Mouse (Mus musculus) intestine, postnatal 0 days (tissue): ENCODE data around the gene Tbc1d10a. TPM values are rescaled to one million over a fixed set of nuclear protein-coding genes. Genes with fewer than 3 reads are reported as not detected.

Experiments used
- ATAC-seq: fragments of 200-750 bp; cut with Nextera tagmentation; 2 replicates; pipeline ENCODE4 v1.8.0; 2017; ENCODE audit warnings: mild to moderate bottlenecking, moderate TSS enrichment, moderate library complexity
- H3K27ac ChIP-seq: fragments of 300-500 bp; sonication (generic); 2 replicates; pipeline ENCODE4 v1.5.1; 2014; ENCODE audit warnings: mild to moderate bottlenecking, low read depth, low read length, moderate library complexity
- H3K27me3 ChIP-seq: fragments of 300-500 bp; sonication (generic); replicated peaks from 2 replicates; pipeline ENCODE4 v1.6.1; 2014; ENCODE audit warnings: low read length, mixed read lengths; ENCODE audit not compliant: control insufficient read depth, insufficient read depth
- H3K36me3 ChIP-seq: fragments of 300-500 bp; sonication (generic); 2 replicates; pipeline ENCODE4 v1.6.1; 2014; ENCODE audit warnings: mild to moderate bottlenecking, moderate library complexity; ENCODE audit not compliant: control insufficient read depth, insufficient read depth
- H3K4me1 ChIP-seq: fragments of 300-500 bp; sonication (generic); replicated peaks from 2 replicates; pipeline ENCODE4 v1.6.1; 2014; ENCODE audit warnings: antibody characterized with exemption, low read length, mixed read lengths; ENCODE audit not compliant: control insufficient read depth, insufficient read depth
- H3K4me2 ChIP-seq: fragments of 300-500 bp; sonication (generic); replicated peaks from 2 replicates; pipeline ENCODE4 v1.6.1; 2014; ENCODE audit warnings: low read depth, mild to moderate bottlenecking, moderate library complexity
- H3K4me3 ChIP-seq: fragments of 300-500 bp; sonication (generic); 2 replicates; pipeline ENCODE4 v1.5.1; 2014; ENCODE audit warnings: low read depth, low read length
- H3K9ac ChIP-seq: fragments of 300-500 bp; sonication (generic); 2 replicates; pipeline ENCODE4 v1.6.1; 2014; ENCODE audit warnings: mild to moderate bottlenecking, low read depth, low read length
- H3K9me3 ChIP-seq: fragments of 300-500 bp; sonication (generic); 2 replicates; pipeline ENCODE4 v1.6.1; 2016; ENCODE audit warnings: mixed run types; ENCODE audit not compliant: control insufficient read depth
- CTCF ChIP-seq: sonication (generic); IDR thresholded peaks from 2 replicates; pipeline ENCODE4 v1.5.1; 2016; ENCODE audit warnings: low read depth, mild to moderate bottlenecking, control low read depth, antibody characterized with exemption, moderate library complexity
- WGBS: fragments of 180-500 bp; shearing (Covaris S2); extraction: QIAGEN DNeasy Blood & Tissue Kit; methylation state at CpG from one replicate; pipeline ENCODE4 v1.1.7; 2014; 5-methylcytosine and 5-hydroxymethylcytosine counted together
- polyA plus RNA-seq: library from polyadenylated mRNA; unstranded; fragments of >200 nt; fragmentation: Nextera tagmentation; extraction: Ambion mirVana; gene quantifications from 2 replicates; pipeline ENCODE4 v1.2.1, GENCODE M21; 2015

Gene Tbc1d10a
- 37.2 and 40.8 TPM in 2 replicates for polyA plus RNA-seq

DNA sequence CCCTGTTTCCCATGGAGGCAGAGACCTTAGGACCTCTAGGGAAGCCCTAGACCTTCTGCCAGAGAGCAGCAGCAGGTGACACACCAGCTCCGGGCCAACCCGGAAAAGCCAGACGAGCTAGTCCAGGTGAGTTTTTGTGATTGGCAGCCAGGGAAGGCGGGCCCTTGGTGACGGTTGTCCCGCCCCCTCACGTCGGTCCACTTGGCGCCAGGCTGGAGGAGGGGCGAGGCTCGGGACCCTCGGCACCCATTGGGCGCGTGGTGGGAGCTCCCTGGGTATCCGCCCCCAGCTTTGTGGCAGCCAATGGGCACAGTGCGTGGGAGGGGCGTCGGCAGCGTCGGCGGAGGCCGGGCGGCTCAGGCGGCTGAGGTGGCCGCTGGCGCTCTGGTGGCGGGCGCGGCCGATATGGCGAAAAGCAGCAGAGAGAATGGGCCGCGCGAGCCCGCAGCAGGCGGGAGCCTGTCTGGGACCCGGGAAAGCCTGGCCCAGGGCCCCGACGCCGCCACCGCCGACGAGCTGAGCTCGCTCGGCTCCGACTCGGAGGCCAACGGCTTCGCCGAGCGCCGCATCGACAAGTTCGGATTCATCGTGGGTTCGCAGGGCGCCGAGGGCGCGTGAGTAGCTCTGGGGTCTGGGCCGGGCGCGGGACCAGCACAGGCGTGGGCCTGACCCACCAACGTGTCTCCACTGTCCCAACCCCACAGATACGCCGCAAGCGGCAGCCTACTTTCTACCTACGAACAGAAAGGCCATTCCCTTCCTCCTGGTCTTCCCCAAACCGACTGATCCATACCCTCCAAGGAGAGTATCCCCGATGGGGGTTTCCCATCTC lies at the start of gene Tbc1d10a:
Gene Tbc1d10a (plus strand): TSS at position 304 of the 832 bp plus-strand sequence.
- H3K36me3 ChIP-seq, result no peaks in the 10 kb centered on the region; the same call in 1 of the 2 replicates
- no peaks in the 10 kb centered on the region for H3K27me3 ChIP-seq
- 0 out of 2 replicates have a peak, but pooled peaks have one; percentile 8 for TF ChIP-seq CTCF
- peak; percentile 99 for ATAC-seq
- no peaks in the 10 kb centered on the region for H3K9me3 ChIP-seq
- H3K4me3 ChIP-seq, result peak within 1 kb of the TSS; percentile 94
- H3K4me1 ChIP-seq, result peaks cover 5% of the 10 kb centered on the region; the same call in 1 of the 2 replicates
- H3K27ac ChIP-seq, result peak within 1 kb of the TSS; percentile 84
- WGBS, result under 1% methylated on average over 71 of the region's 71 CpGs
- H3K4me2 ChIP-seq, result peak within 1 kb of the TSS; percentile 81
- peak within 1 kb of the TSS; percentile 93 for H3K9ac ChIP-seq

DNA sequence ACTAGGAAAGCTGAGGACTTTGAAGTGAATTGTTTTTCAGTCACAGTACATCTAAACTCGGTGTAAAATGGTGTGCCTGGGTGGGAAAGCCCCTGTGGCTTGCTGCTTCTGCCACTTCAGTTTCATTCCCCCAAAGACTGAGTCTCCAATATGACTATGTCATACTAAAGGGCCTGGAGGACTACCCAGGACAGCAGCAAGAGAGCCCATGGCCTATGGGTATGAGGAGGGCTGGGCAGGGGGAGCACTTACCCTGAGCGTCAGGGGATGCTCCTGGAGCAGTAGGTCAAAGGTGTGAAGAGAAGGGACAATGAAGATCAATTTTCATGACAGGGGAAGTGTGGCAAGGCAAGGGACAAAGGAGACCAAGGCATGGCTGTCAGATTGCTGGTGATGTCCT lies 47.6 kb upstream of the Tbc1d10a start:
- TF ChIP-seq CTCF, result no peak
- Histone ChIP-seq H3K27me3 (no peaks in the 10 kb centered on the region), H3K4me3 (no peak overlapping the region), H3K4me2 (no peak overlapping the region), H3K9ac (no peak overlapping the region), H3K4me1 (peaks cover 6% of the 10 kb centered on the region; the same call in 1 of the 2 replicates), H3K36me3 (peaks cover 64% of the 10 kb centered on the region), H3K27ac (no peak overlapping the region), H3K9me3 (no peaks in the 10 kb centered on the region)
- WGBS, result 83% methylated on average over 2 of the region's 2 CpGs
- no peak for ATAC-seq

DNA sequence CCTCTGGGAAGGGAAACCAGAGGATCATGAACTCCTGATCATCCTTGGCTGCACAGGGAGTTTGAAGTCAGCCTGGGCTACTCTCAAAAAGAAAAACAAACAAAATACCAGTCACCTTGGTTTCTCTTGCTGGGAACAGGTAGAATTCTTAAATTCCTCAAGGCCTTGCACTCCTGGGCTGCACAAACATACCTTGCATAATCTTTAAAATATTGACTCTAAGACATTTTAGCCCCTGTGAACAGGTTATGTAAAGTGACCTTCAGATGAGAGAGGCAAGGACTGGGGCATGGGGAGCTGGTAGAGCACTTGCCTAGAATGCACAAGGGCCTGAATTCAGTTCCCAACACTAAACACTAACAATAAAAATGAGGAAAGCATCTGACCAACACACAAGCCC lies 45.1 kb upstream of the Tbc1d10a start:
- H3K4me2 ChIP-seq, result no peak overlapping the region
- no peak overlapping the region for H3K9ac ChIP-seq
- H3K4me1 ChIP-seq, result no peaks in the 10 kb centered on the region
- H3K27me3 ChIP-seq, result no peaks in the 10 kb centered on the region
- H3K27ac ChIP-seq, result no peak overlapping the region
- H3K9me3 ChIP-seq, result no peaks in the 10 kb centered on the region
- no peak for TF ChIP-seq CTCF
- no peak for ATAC-seq
- H3K36me3 ChIP-seq, result peaks cover 67% of the 10 kb centered on the region
- H3K4me3 ChIP-seq, result no peak overlapping the region

DNA sequence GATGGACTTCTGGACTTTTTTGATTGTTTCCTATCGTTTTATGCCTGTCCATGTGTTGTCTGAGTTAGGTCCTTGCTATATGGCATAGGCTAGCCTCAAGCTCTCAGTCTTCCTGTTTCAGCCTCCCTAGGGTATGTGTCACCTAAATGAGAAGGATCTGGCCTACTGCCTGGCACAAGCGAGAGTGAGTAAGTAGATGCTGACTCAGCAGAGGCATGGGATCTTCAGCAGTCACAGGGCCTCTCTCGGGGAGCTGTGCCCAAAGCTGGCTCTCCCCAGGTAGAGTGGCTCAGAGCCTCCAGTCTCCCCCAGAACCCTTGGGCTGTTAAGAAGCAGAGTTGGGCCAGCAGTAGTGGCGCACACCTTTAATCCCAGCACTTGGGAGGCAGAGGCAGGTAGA lies 44.2 kb upstream of the Tbc1d10a start:
- Histone ChIP-seq H3K36me3 (peaks cover 67% of the 10 kb centered on the region), H3K4me3 (no peak overlapping the region), H3K4me1 (no peaks in the 10 kb centered on the region), H3K9ac (no peak overlapping the region), H3K27me3 (no peaks in the 10 kb centered on the region), H3K9me3 (no peaks in the 10 kb centered on the region), H3K4me2 (no peak overlapping the region), H3K27ac (no peak overlapping the region)
- WGBS, result 87% methylated on average over 4 of the region's 4 CpGs
- no peak for ATAC-seq
- no peak for TF ChIP-seq CTCF

DNA sequence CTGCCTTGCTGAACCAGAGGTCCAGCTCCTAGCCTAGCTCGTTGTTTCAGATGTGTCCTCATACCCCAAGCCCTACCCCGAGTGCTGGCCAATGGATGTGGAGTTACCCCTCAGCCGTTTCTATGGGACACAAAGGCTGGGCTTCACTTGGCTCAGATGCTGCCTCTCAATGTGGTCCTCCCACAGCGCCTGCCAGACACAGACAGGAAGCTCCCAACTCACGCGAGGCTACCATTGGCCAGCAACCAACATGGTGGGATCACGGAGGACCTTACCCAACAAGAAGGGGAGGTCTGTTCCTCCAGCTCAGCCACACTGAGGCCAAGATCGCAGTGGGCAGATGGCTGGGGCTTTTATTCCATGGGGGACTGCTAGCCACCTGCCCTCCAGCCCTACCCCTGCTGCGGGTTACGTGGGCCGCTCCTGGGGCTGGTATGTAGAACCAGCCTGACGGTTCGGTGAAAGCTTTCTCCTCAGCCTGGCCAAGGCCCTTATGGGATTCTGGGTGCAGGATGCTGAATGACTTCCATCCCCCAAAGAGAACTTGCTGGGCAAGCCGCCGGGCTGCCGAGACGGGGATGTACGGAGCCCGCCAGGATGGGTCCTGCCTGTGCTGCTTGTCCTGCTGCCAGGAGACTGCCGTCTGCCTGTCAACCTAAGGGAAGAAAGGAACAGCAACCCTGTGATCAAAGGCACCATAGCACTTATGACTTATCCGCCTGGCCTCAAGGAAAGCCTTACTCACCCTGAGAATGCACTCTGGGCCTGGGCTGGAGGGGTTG lies 43.1 kb upstream of the Tbc1d10a start:
- Histone ChIP-seq H3K36me3 (peaks cover 57% of the 10 kb centered on the region), H3K4me2 (no peak overlapping the region), H3K9me3 (no peaks in the 10 kb centered on the region), H3K27ac (no peak overlapping the region), H3K4me1 (no peaks in the 10 kb centered on the region), H3K4me3 (no peak overlapping the region), H3K9ac (no peak overlapping the region), H3K27me3 (no peaks in the 10 kb centered on the region)
- no peak for TF ChIP-seq CTCF
- ATAC-seq, result no peak
- WGBS, result 92% methylated on average over 21 of the region's 21 CpGs

DNA sequence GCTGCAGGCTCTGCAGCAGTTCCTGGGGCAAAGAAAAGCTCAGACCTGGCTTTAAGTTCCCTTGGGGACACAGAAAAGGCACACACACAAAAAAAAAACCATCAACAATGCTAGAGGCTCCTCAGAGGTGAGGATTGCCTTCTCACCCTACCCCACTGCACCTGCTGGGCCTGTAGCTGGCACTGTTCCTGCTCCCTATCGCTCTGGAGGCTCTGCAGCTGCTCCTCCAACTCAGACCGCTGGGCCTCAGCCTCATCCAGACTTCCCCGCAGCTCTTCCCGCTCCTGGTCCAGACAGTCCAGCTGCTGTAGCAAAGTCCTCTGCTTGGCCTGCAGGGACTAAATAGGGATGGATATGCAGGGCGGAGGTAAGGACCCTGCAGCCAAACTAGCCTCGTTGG lies 40.2 kb upstream of the Tbc1d10a start:
- Histone ChIP-seq H3K4me1 (no peaks in the 10 kb centered on the region), H3K36me3 (peaks cover 28% of the 10 kb centered on the region), H3K27me3 (no peaks in the 10 kb centered on the region), H3K4me3 (no peak overlapping the region), H3K9ac (no peak overlapping the region), H3K4me2 (no peak overlapping the region), H3K9me3 (no peaks in the 10 kb centered on the region), H3K27ac (no peak overlapping the region)
- 76% methylated on average over 6 of the region's 6 CpGs for WGBS
- ATAC-seq, result no peak
- TF ChIP-seq CTCF, result no peak
